Mouse (Mus musculus) adrenal gland, postnatal 14 days (tissue): ENCODE data around the gene Sprr2a2. TPM values are rescaled to one million over a fixed set of nuclear protein-coding genes. Genes with fewer than 3 reads are reported as not detected.
"Not testable (repeated sequence)": the region's sequence is repeated elsewhere in the genome, so short reads cannot be mapped to it uniquely, and the experiment has no call there.

Experiments used
- DNase-seq: peaks from one replicate; pipeline ENCODE4 v3.0.0; 2021; ENCODE audit warnings: mixed read lengths
- total RNA-seq: library from RNA; stranded (reverse); gene quantifications from 2 replicates; pipeline ENCODE4 v1.2.3, GENCODE M21; 2021

Gene Sprr2a2
- total RNA-seq, 1 experiment from 2014 or later, result not detected

- not testable (repeated sequence) for DNase-seq
These were observed 58.3 kb downstream of the Sprr2a2 start for GRCm38 (mm10) chr3:92274018-92274417.

- not testable (repeated sequence) for DNase-seq
These were observed 63.9 kb downstream of the Sprr2a2 start for GRCm38 (mm10) chr3:92279663-92280062.

- not testable (repeated sequence) for DNase-seq
These were observed 65.4 kb downstream of the Sprr2a2 start for GRCm38 (mm10) chr3:92280963-92281606.

- not testable (repeated sequence) for DNase-seq
These were observed 69.4 kb downstream of the Sprr2a2 start, which contains the start of gene Sprr2a3 for GRCm38 (mm10) chr3:92285101-92285500. Gene Sprr2a3 (plus strand): TSS chr3:92285417.

GRCm38 (mm10) chr3:92288489-92288888 is 72.8 kb downstream of the Sprr2a2 start:
- not testable (repeated sequence) for DNase-seq

Other genes starting within 250 kb of the Sprr2a2 start
- gene Pglyrp3, start 201.3 kb upstream of the Sprr2a2 start, total RNA-seq, result not detected in 2 replicates
- 0.19 and 0.41 TPM in 2 replicates for gene Lor, start 132.8 kb upstream of the Sprr2a2 start, total RNA-seq
- gene Prr9, start 92.0 kb upstream of the Sprr2a2 start, total RNA-seq, result not detected in 2 replicates
- gene Lelp1, start 73.2 kb upstream of the Sprr2a2 start, total RNA-seq, result not detected in 2 replicates
- not detected in 2 replicates for gene Sprr2a1, start 121 bp upstream of the Sprr2a2 start, total RNA-seq
- gene Sprr2a3, start 69.5 kb downstream of the Sprr2a2 start, total RNA-seq, result not detected in 2 replicates
- not detected in 2 replicates for gene Sprr2b, start 100.7 kb downstream of the Sprr2a2 start, total RNA-seq
- gene Sprr2d, start 123.2 kb downstream of the Sprr2a2 start, total RNA-seq, result not detected in 2 replicates
- gene Sprr2e, start 136.2 kb downstream of the Sprr2a2 start, total RNA-seq, result not detected in 2 replicates
- not detected in 2 replicates for gene Sprr2f, start 149.3 kb downstream of the Sprr2a2 start, total RNA-seq
- not detected in 2 replicates for gene Sprr2h, start 169.8 kb downstream of the Sprr2a2 start, total RNA-seq
- gene Sprr2i, start 192.1 kb downstream of the Sprr2a2 start, total RNA-seq, result not detected in 2 replicates
- gene Sprr2j-ps, start 202.2 kb downstream of the Sprr2a2 start, total RNA-seq, result not detected in 2 replicates
- 1.6 and 7.1 TPM in 2 replicates for gene Gm9774, start 213.5 kb downstream of the Sprr2a2 start, total RNA-seq
- not detected in 2 replicates for gene Sprr2k, start 216.7 kb downstream of the Sprr2a2 start, total RNA-seq
- not detected in 2 replicates for gene Sprr1b, start 222.9 kb downstream of the Sprr2a2 start, total RNA-seq
- gene Sprr3, start 242.8 kb downstream of the Sprr2a2 start, total RNA-seq, result not detected in 2 replicates